Mouse (Mus musculus): Measurements from ENCODE around the gene Dlg4. TPM values are rescaled to one million over a fixed set of nuclear protein-coding genes. Genes with fewer than 3 reads are reported as not detected.
A peak's percentile ranks its signal among the peaks of the same experiment; 100 is the strongest.

The Dlg4 gene
- total RNA-seq, 2 experiments from 2014 or later: 13.2 to 15.5 TPM

GRCm38 (mm10) chr11:70020731-70021263, 4.1 kb downstream of the Dlg4 start:
- peak; percentile 82 for DNase-seq

GRCm38 (mm10) chr11:70021264-70022132, 4.8 kb downstream of the Dlg4 start:
- DNase-seq: peak; percentile 98

GRCm38 (mm10) chr11:70023481-70024150, 6.9 kb downstream of the Dlg4 start:
- DNase-seq: peak; percentile 46

GRCm38 (mm10) chr11:70024151-70024514, 7.4 kb downstream of the Dlg4 start:
- DNase-seq: no peak

GRCm38 (mm10) chr11:70026689-70027088, 9.9 kb downstream of the Dlg4 start:
- peak; percentile 72 for DNase-seq

- DNase-seq: peak; percentile 51
Measured at GRCm38 (mm10) chr11:70027397-70027796, 10.7 kb downstream of the Dlg4 start.

GRCm38 (mm10) chr11:70028401-70029129, 11.8 kb downstream of the Dlg4 start:
- DNase-seq: no peak

GRCm38 (mm10) chr11:70029130-70029801, 12.5 kb downstream of the Dlg4 start:
- DNase-seq: peak; percentile 86

GRCm38 (mm10) chr11:70029829-70030550, 13.2 kb downstream of the Dlg4 start:
- DNase-seq: no peak

GRCm38 (mm10) chr11:70030651-70031320, 14.0 kb downstream of the Dlg4 start:
- no peak for DNase-seq

- DNase-seq: no peak
Measured at GRCm38 (mm10) chr11:70031321-70031670, 14.6 kb downstream of the Dlg4 start.

GRCm38 (mm10) chr11:70038174-70038573, 21.4 kb downstream of the Dlg4 start:
- no peak for DNase-seq

GRCm38 (mm10) chr11:70039631-70040030, 22.9 kb downstream of the Dlg4 start:
- no peak for DNase-seq

GRCm38 (mm10) chr11:70040184-70040583, 23.4 kb downstream of the Dlg4 start:
- DNase-seq: no peak

- no peak for DNase-seq
Measured at GRCm38 (mm10) chr11:70042309-70043085, 25.8 kb downstream of the Dlg4 start.

- no peak for DNase-seq
Measured at GRCm38 (mm10) chr11:70043665-70044064, 26.9 kb downstream of the Dlg4 start.

- DNase-seq: no peak
Measured at GRCm38 (mm10) chr11:70045435-70045834, 28.7 kb downstream of the Dlg4 start.

GRCm38 (mm10) chr11:70049366-70049765, 32.6 kb downstream of the Dlg4 start:
- DNase-seq: no peak

- DNase-seq: no peak
Measured at GRCm38 (mm10) chr11:70049816-70050215, 33.1 kb downstream of the Dlg4 start.

GRCm38 (mm10) chr11:70053156-70053555, 36.4 kb downstream of the Dlg4 start:
- DNase-seq: no peak
